Mouse (Mus musculus): ENCODE measurements around the gene Pip5k1c.

GRCm38 (mm10) chr10:81302288-81302687 is 9.5 kb downstream of the Pip5k1c start:
- TF ChIP-seq CTCF (IDR thresholded peaks at IDR 0.05; ENCODE audit: insufficient read depth, low read length) (no peak), POLR2A (IDR thresholded peaks at IDR 0.05; ENCODE audit: borderline replicate concordance, extremely low read depth, low read depth, low read length) (no peak)

All from lung, adult 2 months (tissue).